7 mouse cellular contexts compared by ENCODE assay signal in the genomic region with DNA sequence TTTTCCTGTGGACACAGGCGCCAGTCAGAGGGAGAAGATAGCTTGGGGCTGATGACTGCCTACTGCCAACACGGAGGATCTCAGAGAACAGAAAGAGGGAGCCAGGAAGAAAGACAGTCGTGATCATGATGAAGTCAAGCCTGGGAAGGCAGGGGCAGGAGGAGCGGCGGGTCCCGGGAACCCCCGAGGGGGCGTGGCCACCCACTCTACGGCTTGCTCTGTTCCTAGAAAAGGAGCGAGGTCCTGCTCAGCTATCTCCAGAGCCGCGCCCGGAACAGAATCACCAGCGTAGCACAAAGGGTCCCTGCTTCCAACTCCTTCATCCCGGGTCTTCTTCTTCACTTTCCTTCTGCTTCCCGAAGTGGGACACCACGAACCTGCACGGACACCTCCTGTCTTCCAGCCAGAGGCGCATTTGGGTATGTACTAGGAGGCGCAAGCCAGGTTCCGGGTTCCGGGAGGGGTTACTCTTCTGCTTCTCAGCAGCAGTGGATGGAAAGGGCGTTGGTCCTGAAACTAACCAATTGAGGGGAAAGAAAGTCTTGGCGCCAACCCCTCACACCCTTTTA. TPM values are rescaled to one million over a fixed set of nuclear protein-coding genes. Genes with fewer than 3 reads are reported as not detected.
A peak's percentile ranks its signal among the peaks of the same experiment; 100 is the strongest.
DNase-seq lines count a peak whose midpoint lies in the region; ATAC-seq and TF ChIP-seq lines count a peak whose summit lies in the region.

Gene Gm8773, plus strand, starts transcription at position 51 of the 569 bp plus-strand sequence.

- peak within 1 kb of the TSS; percentile 79 for H3K4me2 ChIP-seq in forebrain, embryonic 12.5 days
- peak within 1 kb of the TSS; percentile 90 for H3K4me2 ChIP-seq in intestine, embryonic 14.5 days (ENCODE audit: low read length)
- peak within 1 kb of the TSS; percentile 84 for H3K4me2 ChIP-seq in stomach, postnatal 0 days (replicated peaks; ENCODE audit: low read depth)

- no peaks in the 10 kb centered on the region; the same call in 1 of the 2 replicates for H3K4me1 ChIP-seq in forebrain, embryonic 12.5 days
- no peaks in the 10 kb centered on the region for H3K4me1 ChIP-seq in intestine, embryonic 14.5 days (replicated peaks; ENCODE audit: control insufficient read depth, insufficient read depth, low read length)
- H3K4me1 ChIP-seq in stomach, postnatal 0 days (replicated peaks; ENCODE audit: control insufficient read depth, insufficient read depth), result no peaks in the 10 kb centered on the region

- ATAC-seq in forebrain, embryonic 12.5 days (ENCODE audit: low FRiP score), result peak; percentile 88
- ATAC-seq in intestine, embryonic 14.5 days (replicated peaks; ENCODE audit: low FRiP score, low TSS enrichment, low read depth), result peak; percentile 75
- ATAC-seq in stomach, postnatal 0 days (ENCODE audit: low FRiP score, low TSS enrichment), result no peak; the same call in 1 of the 2 replicates

- TF ChIP-seq EP300 in stomach, postnatal 0 days (optimal IDR thresholded peaks at IDR 0.05), result no peak

- H3K27me3 ChIP-seq in forebrain, embryonic 12.5 days, result peaks cover 15% of the 10 kb centered on the region
- H3K27me3 ChIP-seq in intestine, embryonic 14.5 days (replicated peaks; ENCODE audit: control insufficient read depth, insufficient read depth, low read length), result peaks cover 12% of the 10 kb centered on the region; the same call in 1 of the 2 replicates
- no peaks in the 10 kb centered on the region for H3K27me3 ChIP-seq in stomach, postnatal 0 days (ENCODE audit: control insufficient read depth, insufficient read depth, low read length)

- 3% methylated on average over 24 of the region's 24 CpGs for WGBS in forebrain, embryonic 12.5 days
- 1% methylated on average over 24 of the region's 24 CpGs for WGBS in intestine, embryonic 14.5 days
- whole genome bisulfite sequencing in stomach, postnatal 0 days, result 1% methylated on average over 24 of the region's 24 CpGs

- no peak within 1 kb of the TSS for H3K27ac ChIP-seq in forebrain, embryonic 12.5 days
- no peak within 1 kb of the TSS for H3K27ac ChIP-seq in intestine, embryonic 14.5 days (ENCODE audit: low read depth)
- no peak within 1 kb of the TSS for H3K27ac ChIP-seq in stomach, postnatal 0 days (replicated peaks)

- no peaks in the 10 kb centered on the region for H3K36me3 ChIP-seq in forebrain, embryonic 12.5 days (replicated peaks)
- no peaks in the 10 kb centered on the region for H3K36me3 ChIP-seq in intestine, embryonic 14.5 days (ENCODE audit: control insufficient read depth, insufficient read depth, low read length)
- H3K36me3 ChIP-seq in stomach, postnatal 0 days (ENCODE audit: control insufficient read depth, insufficient read depth, low read length), result no peaks in the 10 kb centered on the region

- peak; percentile 9 to 21 for DNase-seq in left cerebral cortex, adult 18-20 months (ENCODE audit: low spot score in 2 of 2)
- DNase-seq in left cerebral cortex, adult 11 months (ENCODE audit: low spot score), result no peak
- DNase-seq in brain, adult 2 months (ENCODE audit: low read depth, low spot score), result peak; percentile 21
- peak; percentile 75 for DNase-seq in intestine, embryonic 14.5 days (ENCODE audit: low spot score)
- DNase-seq in mesoderm, embryonic 11.5 days (ENCODE audit: low read depth, low spot score), result peak; percentile 48
- DNase-seq in stomach, postnatal 0 days (ENCODE audit: low spot score), result peak; percentile 29

- peak within 1 kb of the TSS; percentile 51 for H3K4me3 ChIP-seq in forebrain, embryonic 12.5 days (replicated peaks)
- H3K4me3 ChIP-seq in intestine, embryonic 14.5 days (ENCODE audit: low read depth, low read length), result peak within 1 kb of the TSS; percentile 55
- peak within 1 kb of the TSS; percentile 50 for H3K4me3 ChIP-seq in stomach, postnatal 0 days (ENCODE audit: low read depth, low read length)

- H3K9ac ChIP-seq in forebrain, embryonic 12.5 days, result peak within 1 kb of the TSS; percentile 65
- H3K9ac ChIP-seq in intestine, embryonic 14.5 days (ENCODE audit: low read length), result peak within 1 kb of the TSS; percentile 39
- H3K9ac ChIP-seq in stomach, postnatal 0 days (ENCODE audit: low read length), result peak within 1 kb of the TSS; percentile 55

- H3K9me3 ChIP-seq in forebrain, embryonic 12.5 days, result no peaks in the 10 kb centered on the region
- H3K9me3 ChIP-seq in intestine, embryonic 14.5 days (ENCODE audit: control insufficient read depth, low read length), result no peaks in the 10 kb centered on the region
- no peaks in the 10 kb centered on the region for H3K9me3 ChIP-seq in stomach, postnatal 0 days (ENCODE audit: control insufficient read depth, low read length)

- TF ChIP-seq CTCF in stomach, postnatal 0 days (IDR thresholded peaks at IDR 0.05; ENCODE audit: low read depth), result no peak

RNA-seq across cellular contexts. Expression of gene Gm8773, which starts in this region (rescaled TPM):
- total RNA-seq in left cerebral cortex, adult 18-20 months (2021), result not detected
- 5.6 and 5.7 TPM in 2 replicates for polyA plus RNA-seq in forebrain, embryonic 12.5 days (2016; fragmentation: Nextera tagmentation; extraction: Ambion mirVana)
- 2.2 and 2.9 TPM in 2 replicates for polyA plus RNA-seq in intestine, embryonic 14.5 days (2014; fragmentation: Nextera tagmentation; extraction: Ambion mirVana)
- polyA plus RNA-seq in stomach, postnatal 0 days (2015; fragmentation: Nextera tagmentation; extraction: Ambion mirVana), result 0.93 and 0.98 TPM in 2 replicates

Comparison
In these comparisons a context has a peak if more than half of its experiments do, and no peak if none do; other contexts are left out.
1. Peak in DNase-seq in left cerebral cortex, adult 18-20 months; RNA of the gene not detected or under 1 TPM.
2. Peak in DNase-seq, H3K4me3 ChIP-seq, H3K9ac ChIP-seq and H3K4me2 ChIP-seq in stomach, postnatal 0 days; RNA of the gene not detected or under 1 TPM.